Mouse (Mus musculus): ENCODE measurements around the gene Wdr19. TPM values are rescaled to one million over a fixed set of nuclear protein-coding genes. Genes with fewer than 3 reads are reported as not detected.

Gene Wdr19
- polyA plus RNA-seq, 1 experiment from 2014 or later: 10.3 TPM

GRCm38 (mm10) chr5:65170206-65170605, 29.3 kb upstream of the Wdr19 start:
- H3K27ac ChIP-seq (replicated peaks): no peak overlapping the region
- no peak overlapping the region for H3K4me3 ChIP-seq (replicated peaks)
- WGBS: 82% methylated on average over 9 of the region's 9 CpGs
- no peaks in the 10 kb centered on the region for H3K9me3 ChIP-seq (replicated peaks)
- no peak for ATAC-seq (ENCODE audit: low FRiP score)
- H3K27me3 ChIP-seq (replicated peaks): no peaks in the 10 kb centered on the region
- H3K4me2 ChIP-seq: no peak overlapping the region
- no peak overlapping the region for H3K9ac ChIP-seq (replicated peaks)
- peaks cover 9% of the 10 kb centered on the region for H3K36me3 ChIP-seq
- H3K4me1 ChIP-seq: no peaks in the 10 kb centered on the region

DNA sequence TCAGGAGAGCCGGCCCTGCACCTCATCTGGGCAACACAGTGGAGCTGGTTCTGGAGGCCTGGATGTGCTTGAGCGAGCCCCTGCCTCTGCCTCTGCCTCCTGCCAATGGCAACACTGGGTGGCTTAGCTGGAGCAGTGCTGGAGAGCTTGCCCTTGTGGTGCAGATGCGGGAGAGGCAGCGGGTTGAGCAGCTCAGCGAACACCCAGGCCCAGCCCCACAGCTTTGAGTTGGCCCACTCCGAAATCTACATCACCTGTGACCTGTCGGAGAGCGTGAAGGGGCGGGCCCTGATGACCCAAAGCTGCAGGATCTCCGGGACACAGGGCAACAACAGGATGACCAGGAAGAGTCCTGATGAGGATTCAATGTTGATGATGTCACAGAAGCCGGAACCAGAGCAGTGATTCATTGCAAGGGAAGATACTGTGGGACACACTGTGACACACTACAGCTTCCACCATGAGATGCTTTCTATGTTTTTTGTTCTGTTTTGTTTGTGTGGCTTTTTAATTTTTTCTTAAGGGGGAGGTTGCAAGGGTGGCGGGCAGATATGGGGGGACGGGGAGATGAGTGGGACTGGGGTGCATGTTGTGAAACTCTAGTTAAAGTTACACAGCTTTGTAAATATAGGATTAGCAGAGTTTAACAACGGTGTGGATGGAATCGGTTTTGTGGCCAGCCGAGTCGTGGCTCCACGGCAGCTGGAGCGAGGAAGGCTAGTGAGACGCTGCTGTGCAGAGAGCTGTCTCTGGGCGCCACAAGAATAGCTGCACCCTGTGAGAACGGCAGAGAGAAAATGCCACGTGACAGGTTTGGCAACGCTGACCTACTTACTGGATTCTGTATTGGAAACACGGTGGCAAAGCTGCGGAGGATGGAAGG, 24.2 kb upstream of the Wdr19 start:
- no peaks in the 10 kb centered on the region for H3K36me3 ChIP-seq
- H3K4me2 ChIP-seq: peak overlapping the region; percentile 26
- ATAC-seq (ENCODE audit: low FRiP score): peak; percentile 88
- no peaks in the 10 kb centered on the region for H3K27me3 ChIP-seq (replicated peaks)
- H3K27ac ChIP-seq (replicated peaks): 0 out of 2 replicates have a peak overlapping the region, but pooled peaks have one; percentile 14
- H3K9ac ChIP-seq (replicated peaks): no peak overlapping the region
- H3K9me3 ChIP-seq (replicated peaks): no peaks in the 10 kb centered on the region
- H3K4me1 ChIP-seq: peaks cover 14% of the 10 kb centered on the region
- 64% methylated on average over 26 of the region's 26 CpGs for WGBS
- H3K4me3 ChIP-seq (replicated peaks): no peak overlapping the region

- Histone ChIP-seq H3K9ac (replicated peaks) (no peak overlapping the region), H3K27ac (replicated peaks) (0 out of 2 replicates have a peak overlapping the region, but pooled peaks have one; percentile 14), H3K4me3 (replicated peaks) (no peak overlapping the region), H3K27me3 (replicated peaks) (no peaks in the 10 kb centered on the region), H3K9me3 (replicated peaks) (no peaks in the 10 kb centered on the region), H3K4me1 (peaks cover 18% of the 10 kb centered on the region), H3K4me2 (peak overlapping the region; percentile 26), H3K36me3 (no peaks in the 10 kb centered on the region)
- ATAC-seq (ENCODE audit: low FRiP score): peak; percentile 48
- 65% methylated on average over 13 of the region's 13 CpGs for WGBS
Measured at GRCm38 (mm10) chr5:65175918-65176484, 23.5 kb upstream of the Wdr19 start.

- H3K4me3 ChIP-seq (replicated peaks): no peak overlapping the region
- H3K36me3 ChIP-seq: no peaks in the 10 kb centered on the region
- H3K27me3 ChIP-seq (replicated peaks): no peaks in the 10 kb centered on the region
- H3K4me1 ChIP-seq: peaks cover 28% of the 10 kb centered on the region
- H3K9ac ChIP-seq (replicated peaks): no peak overlapping the region
- no peak overlapping the region for H3K4me2 ChIP-seq
- no peak for ATAC-seq (ENCODE audit: low FRiP score)
- no peaks in the 10 kb centered on the region for H3K9me3 ChIP-seq (replicated peaks)
- H3K27ac ChIP-seq (replicated peaks): no peak overlapping the region
- 49% methylated on average over 11 of the region's 11 CpGs for WGBS
Measured at GRCm38 (mm10) chr5:65177026-65177514, 22.4 kb upstream of the Wdr19 start.

DNA sequence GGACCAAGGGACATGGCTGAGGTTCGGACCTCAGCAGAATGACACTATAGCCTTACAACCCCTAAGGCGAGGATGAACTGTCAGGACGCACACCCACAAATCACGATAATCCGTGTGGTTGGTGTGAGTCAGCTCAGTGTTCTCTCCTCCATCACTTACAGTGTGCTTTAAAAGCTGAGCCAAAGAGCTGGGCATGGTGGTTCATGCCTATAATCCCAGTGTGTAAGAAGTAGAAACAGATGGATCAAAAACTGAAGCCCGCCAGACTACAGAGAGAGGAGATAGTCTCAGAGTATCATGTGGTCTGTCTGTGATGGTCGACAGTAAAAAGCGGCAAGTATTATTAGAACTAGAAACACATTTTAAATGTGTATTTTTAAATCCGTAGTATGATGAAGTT, 21.0 kb upstream of the Wdr19 start:
- no peak overlapping the region for H3K4me3 ChIP-seq (replicated peaks)
- no peak overlapping the region for H3K9ac ChIP-seq (replicated peaks)
- no peak overlapping the region for H3K27ac ChIP-seq (replicated peaks)
- no peak overlapping the region for H3K4me2 ChIP-seq
- 95% methylated on average over 9 of the region's 9 CpGs for WGBS
- no peaks in the 10 kb centered on the region for H3K36me3 ChIP-seq
- no peaks in the 10 kb centered on the region for H3K27me3 ChIP-seq (replicated peaks)
- no peaks in the 10 kb centered on the region for H3K9me3 ChIP-seq (replicated peaks)
- H3K4me1 ChIP-seq: peaks cover 28% of the 10 kb centered on the region
- no peak for ATAC-seq (ENCODE audit: low FRiP score)

GRCm38 (mm10) chr5:65181160-65181793, 18.2 kb upstream of the Wdr19 start:
- H3K36me3 ChIP-seq: no peaks in the 10 kb centered on the region
- H3K9ac ChIP-seq (replicated peaks): no peak overlapping the region
- peak overlapping the region; percentile 33 for H3K4me2 ChIP-seq
- WGBS: 37% methylated on average over 21 of the region's 21 CpGs
- H3K9me3 ChIP-seq (replicated peaks): no peaks in the 10 kb centered on the region
- H3K27me3 ChIP-seq (replicated peaks): no peaks in the 10 kb centered on the region
- H3K4me3 ChIP-seq (replicated peaks): no peak overlapping the region
- peak overlapping the region; percentile 54 for H3K27ac ChIP-seq (replicated peaks)
- peaks cover 24% of the 10 kb centered on the region for H3K4me1 ChIP-seq
- peak; percentile 67 for ATAC-seq (ENCODE audit: low FRiP score)

GRCm38 (mm10) chr5:65181794-65182169, 17.7 kb upstream of the Wdr19 start:
- Histone ChIP-seq H3K4me3 (replicated peaks) (no peak overlapping the region), H3K27me3 (replicated peaks) (no peaks in the 10 kb centered on the region), H3K27ac (replicated peaks) (peak overlapping the region; percentile 54; the same call in 1 of the 2 replicates), H3K36me3 (no peaks in the 10 kb centered on the region), H3K9me3 (replicated peaks) (no peaks in the 10 kb centered on the region), H3K9ac (replicated peaks) (no peak overlapping the region), H3K4me2 (peak overlapping the region; percentile 33), H3K4me1 (peaks cover 21% of the 10 kb centered on the region)
- ATAC-seq (ENCODE audit: low FRiP score): peak; percentile 46; the same call in 1 of the 2 replicates
- 82% methylated on average over 4 of the region's 4 CpGs for WGBS

- Histone ChIP-seq H3K9ac (replicated peaks) (no peak overlapping the region), H3K27me3 (replicated peaks) (no peaks in the 10 kb centered on the region), H3K9me3 (replicated peaks) (no peaks in the 10 kb centered on the region), H3K27ac (replicated peaks) (no peak overlapping the region), H3K4me2 (no peak overlapping the region), H3K36me3 (no peaks in the 10 kb centered on the region), H3K4me1 (peaks cover 16% of the 10 kb centered on the region), H3K4me3 (replicated peaks) (no peak overlapping the region)
- 72% methylated on average over 1 of the region's 1 CpGs for WGBS
- no peak for ATAC-seq (ENCODE audit: low FRiP score)
Measured at GRCm38 (mm10) chr5:65182268-65182667, 17.2 kb upstream of the Wdr19 start.

GRCm38 (mm10) chr5:65191601-65192000, 7.9 kb upstream of the Wdr19 start:
- no peak overlapping the region for H3K4me2 ChIP-seq
- no peak for ATAC-seq (ENCODE audit: low FRiP score)
- H3K27ac ChIP-seq (replicated peaks): no peak overlapping the region
- no peaks in the 10 kb centered on the region for H3K4me1 ChIP-seq
- no peaks in the 10 kb centered on the region for H3K9me3 ChIP-seq (replicated peaks)
- H3K4me3 ChIP-seq (replicated peaks): no peak overlapping the region
- H3K27me3 ChIP-seq (replicated peaks): no peaks in the 10 kb centered on the region
- no peaks in the 10 kb centered on the region for H3K36me3 ChIP-seq
- no peak overlapping the region for H3K9ac ChIP-seq (replicated peaks)
- WGBS: 61% methylated on average over 5 of the region's 5 CpGs

GRCm38 (mm10) chr5:65194441-65194840, 5.1 kb upstream of the Wdr19 start:
- peaks cover 3% of the 10 kb centered on the region for H3K4me1 ChIP-seq
- H3K27ac ChIP-seq (replicated peaks): no peak overlapping the region
- H3K9ac ChIP-seq (replicated peaks): no peak overlapping the region
- no peaks in the 10 kb centered on the region for H3K36me3 ChIP-seq
- H3K27me3 ChIP-seq (replicated peaks): no peaks in the 10 kb centered on the region
- 86% methylated on average over 9 of the region's 9 CpGs for WGBS
- no peak for ATAC-seq (ENCODE audit: low FRiP score)
- H3K4me2 ChIP-seq: no peak overlapping the region
- H3K9me3 ChIP-seq (replicated peaks): no peaks in the 10 kb centered on the region
- H3K4me3 ChIP-seq (replicated peaks): no peak overlapping the region

- peaks cover 8% of the 10 kb centered on the region for H3K4me1 ChIP-seq
- 94% methylated on average over 2 of the region's 2 CpGs for WGBS
- peaks cover 12% of the 10 kb centered on the region; the same call in 1 of the 2 replicates for H3K36me3 ChIP-seq
- H3K4me3 ChIP-seq (replicated peaks): no peak overlapping the region
- no peak for ATAC-seq (ENCODE audit: low FRiP score)
- H3K9me3 ChIP-seq (replicated peaks): no peaks in the 10 kb centered on the region
- H3K4me2 ChIP-seq: no peak overlapping the region
- H3K27me3 ChIP-seq (replicated peaks): no peaks in the 10 kb centered on the region
- no peak overlapping the region for H3K9ac ChIP-seq (replicated peaks)
- no peak overlapping the region for H3K27ac ChIP-seq (replicated peaks)
Measured at GRCm38 (mm10) chr5:65204726-65205125, 5.2 kb downstream of the Wdr19 start.

Data from neural tube, embryonic 15.5 days (tissue).